Mouse (Mus musculus): Measurements from ENCODE around the gene Gm3500.
"Not testable (repeated sequence)": the region's sequence is repeated elsewhere in the genome, so short reads cannot be mapped to it uniquely, and the experiment has no call there.

Gm3500 gene

DNA sequence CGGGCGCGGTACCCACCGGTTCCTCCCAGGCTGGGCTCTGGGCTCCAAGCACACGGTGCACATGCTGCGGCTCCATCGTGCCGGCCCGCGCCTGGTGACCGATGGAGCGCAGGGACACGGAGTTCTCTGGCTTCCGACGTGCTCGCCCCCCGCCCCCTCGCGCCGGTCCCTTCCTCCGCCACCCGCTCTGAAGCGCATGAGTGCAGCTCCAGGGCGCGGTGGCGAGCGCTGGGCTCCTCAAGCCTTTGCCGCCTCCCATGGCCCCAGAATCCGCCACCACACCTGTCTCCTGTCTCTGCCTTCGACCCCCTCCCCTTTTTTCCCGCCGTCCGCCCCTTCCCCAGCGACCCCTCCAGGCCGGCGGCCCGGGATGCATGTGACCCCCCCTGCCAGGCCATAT, at the start of gene Gm3500:
Gene Gm3500 (minus strand): TSS at position 101 of the 400 bp plus-strand sequence.
- not testable (repeated sequence) for DNase-seq

DNA sequence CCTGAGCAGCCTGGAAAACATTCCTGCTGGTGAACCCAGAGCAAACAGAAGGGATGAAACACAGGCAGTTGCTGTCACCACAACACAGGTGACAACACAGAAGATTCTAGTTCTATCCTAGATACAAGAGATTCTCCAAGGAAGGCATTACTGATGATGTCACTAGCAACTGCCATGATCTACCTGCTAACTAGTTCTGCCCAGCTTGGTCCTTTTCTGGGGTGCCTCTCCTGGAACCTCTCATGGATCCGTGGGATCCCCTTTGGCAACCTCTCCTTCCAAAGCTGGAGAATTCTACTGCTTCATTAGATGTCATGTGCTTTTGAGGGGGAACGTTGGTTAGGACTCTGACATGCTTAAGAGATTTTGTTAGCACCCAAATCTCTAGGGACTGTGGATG, 54.0 kb downstream of the Gm3500 start, which contains the start of gene Gm3542:
Gene Gm3542 (minus strand): TSS at position 101 of the 400 bp plus-strand sequence.
- not testable (repeated sequence) for DNase-seq
